Mouse (Mus musculus) ES-E14 (cell line): ENCODE measurements around the gene Fbln1. TPM values are rescaled to one million over a fixed set of nuclear protein-coding genes. Genes with fewer than 3 reads are reported as not detected.

Source experiments
- DNase-seq: peaks from one replicate; pipeline ENCODE4 v3.0.0-alpha.2; 2013; ENCODE audit warnings: low read depth, low spot score
- H3K27ac ChIP-seq: 2 replicates; pipeline ENCODE4 v1.5.1; 2012; ENCODE audit warnings: low read depth, mild to moderate bottlenecking, low read length, moderate library complexity, mixed read lengths; ENCODE audit not compliant: poor library complexity, insufficient read depth, severe bottlenecking
- H3K36me3 ChIP-seq: 2 replicates; pipeline ENCODE4 v1.6.1; 2012; ENCODE audit warnings: mild to moderate bottlenecking, low read length, moderate library complexity, mixed read lengths; ENCODE audit not compliant: control insufficient read depth, poor library complexity, insufficient read depth, severe bottlenecking
- H3K4me1 ChIP-seq, 2 experiments: fragments of 150-350 bp in 1 of 2; sonication (generic) in 1 of 2; 2 replicates each; pipeline ENCODE4 v1.6.1; 2012; ENCODE audit warnings: low read length in 2 of 2, mild to moderate bottlenecking in 1 of 2, mixed read lengths in 1 of 2; ENCODE audit not compliant: control insufficient read depth in 2 of 2, insufficient read depth in 2 of 2, poor library complexity in 1 of 2
- H3K4me3 ChIP-seq, 2 experiments: fragments of 150-350 bp in 1 of 2; sonication (generic) in 1 of 2; 2 replicates each; pipeline ENCODE4 v1.5.1; 2012; ENCODE audit warnings: low read length in 2 of 2, low read depth in 1 of 2, mild to moderate bottlenecking in 1 of 2, mixed read lengths in 1 of 2; ENCODE audit not compliant: insufficient read depth in 1 of 2, poor library complexity in 1 of 2, severe bottlenecking in 1 of 2
- H3K9ac ChIP-seq: 2 replicates; pipeline ENCODE4 v1.6.1; 2012; ENCODE audit warnings: low read depth, mild to moderate bottlenecking, low read length, mixed read lengths; ENCODE audit not compliant: poor library complexity, insufficient read depth, severe bottlenecking
- H3K9me3 ChIP-seq: fragments of 150-350 bp; sonication (generic); 2 replicates; pipeline ENCODE4 v1.6.1; 2012; ENCODE audit warnings: low read depth, mild to moderate bottlenecking, low read length; ENCODE audit not compliant: control insufficient read depth, insufficient read depth
- CHD2 ChIP-seq: IDR thresholded peaks from 2 replicates; pipeline ENCODE4 v1.6.1; 2014; ENCODE audit warnings: mild to moderate bottlenecking, low read depth, low read length, inconsistent platforms
- HCFC1 ChIP-seq: IDR thresholded peaks from 2 replicates; pipeline ENCODE4 v1.6.1; 2012; ENCODE audit warnings: low read length, inconsistent platforms, borderline replicate concordance; ENCODE audit not compliant: insufficient read depth
- MAFK ChIP-seq: IDR thresholded peaks from 2 replicates; pipeline ENCODE4 v1.6.1; 2014; ENCODE audit warnings: mild to moderate bottlenecking, low read depth, low read length, inconsistent platforms; ENCODE audit not compliant: insufficient read depth
- ZC3H11A ChIP-seq: IDR thresholded peaks from 2 replicates; pipeline ENCODE4 v1.6.1; 2012; ENCODE audit warnings: low read depth, mild to moderate bottlenecking, inconsistent platforms, low read length, borderline replicate concordance
- ZNF384 ChIP-seq: IDR thresholded peaks from 2 replicates; pipeline ENCODE4 v1.6.1; 2012; ENCODE audit warnings: low read depth, low read length, inconsistent platforms
- in situ Hi-C, 2 experiments: fragments of 600-800 bp; cut with MboI; formaldehyde crosslinking; loops; one replicate each; pipeline ENCODE4 v1.15.1; 2025; ENCODE audit warnings: low sequenced_read_pairs in 2 of 2, inconsistent platforms in 1 of 2; ENCODE audit not compliant: unreplicated experiment in 2 of 2
- total RNA-seq: library from RNA; depleted of rRNA; stranded (reverse); fragments of 300-350 nt; gene quantifications from 2 replicates; pipeline ENCODE4 v1.2.3, GENCODE M21; 2012

The Fbln1 gene
- total RNA-seq, 1 experiment: 99.6 TPM

DNA sequence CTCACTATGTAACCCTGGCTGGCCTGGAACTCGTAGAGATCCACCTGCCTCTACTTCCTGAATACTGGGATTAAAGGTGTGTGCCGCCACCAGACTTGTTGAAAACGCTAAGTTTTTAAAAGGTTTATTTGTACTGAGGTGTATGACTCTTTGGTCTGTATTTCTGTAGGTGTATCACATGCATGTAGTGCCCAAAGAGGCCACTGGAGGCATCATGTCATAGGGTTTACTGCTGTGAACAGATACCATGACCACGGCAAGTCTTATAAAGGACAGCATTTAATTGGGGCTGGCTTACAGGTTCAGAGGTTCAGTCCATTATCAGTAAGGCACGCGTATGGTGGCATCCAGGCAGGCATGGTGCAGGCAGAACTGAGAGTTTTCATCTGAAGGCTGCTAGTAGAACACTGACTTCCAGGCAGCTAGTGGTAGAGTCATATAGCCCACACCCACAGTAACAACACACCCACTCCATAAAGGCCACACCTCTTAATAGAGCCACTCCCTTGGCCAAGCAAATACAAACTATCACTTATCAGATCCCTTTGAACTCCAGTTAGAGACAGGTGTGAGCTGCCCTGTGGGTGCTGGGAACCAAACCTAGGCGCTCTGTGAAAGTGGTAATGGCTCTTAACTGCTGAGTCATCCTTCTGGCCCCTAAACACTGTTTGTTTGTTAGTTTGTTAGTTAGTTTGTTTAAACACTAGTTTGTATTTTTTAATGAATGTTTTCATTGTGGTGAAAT, 10.5 kb downstream of the Fbln1 start:
- DNase-seq: no peak
- Histone ChIP-seq H3K4me1 (peaks cover 4 to 17% of the 10 kb centered on the region in 2 experiments; a peak in 3 of 4 replicates), H3K9me3 (no peaks in the 10 kb centered on the region), H3K4me3 (no peak overlapping the region), H3K27ac (no peak overlapping the region), H3K9ac (no peak overlapping the region), H3K36me3 (peaks cover 3% of the 10 kb centered on the region; the same call in 1 of the 2 replicates)
- in situ Hi-C loops: no loop called here
- no peak for TF ChIP-seq ZNF384
- 0 out of 2 replicates have a peak, but pooled peaks have one; percentile 51 for TF ChIP-seq MAFK

GRCm38 (mm10) chr15:85218617-85219265, 13.0 kb downstream of the Fbln1 start:
- H3K4me1 ChIP-seq: peaks cover 0 to 15% of the 10 kb centered on the region in 2 experiments; a peak in 2 of 4 replicates
- no peak for TF ChIP-seq CHD2
- no peak overlapping the region for H3K9ac ChIP-seq
- in situ Hi-C loops: no loop called here
- no peak overlapping the region for H3K27ac ChIP-seq
- H3K36me3 ChIP-seq: peaks cover 11% of the 10 kb centered on the region; the same call in 1 of the 2 replicates
- DNase-seq: no peak
- no peaks in the 10 kb centered on the region for H3K9me3 ChIP-seq
- no peak overlapping the region for H3K4me3 ChIP-seq

- Histone ChIP-seq H3K4me3 (no peak overlapping the region), H3K4me1 (peaks cover 0 to 15% of the 10 kb centered on the region in 2 experiments; a peak in 2 of 4 replicates), H3K9ac (no peak overlapping the region), H3K9me3 (no peaks in the 10 kb centered on the region), H3K36me3 (peaks cover 22% of the 10 kb centered on the region), H3K27ac (no peak overlapping the region)
- no peak for TF ChIP-seq HCFC1
- TF ChIP-seq ZNF384: no peak
- no peak for TF ChIP-seq CHD2
- TF ChIP-seq MAFK: no peak
- no peak for TF ChIP-seq ZC3H11A
- in situ Hi-C loops: no loop called here
- DNase-seq: no peak
These were observed 14.6 kb downstream of the Fbln1 start for GRCm38 (mm10) chr15:85220371-85220770.

- Histone ChIP-seq H3K36me3 (peaks cover 22% of the 10 kb centered on the region), H3K9me3 (no peaks in the 10 kb centered on the region), H3K4me3 (no peak overlapping the region), H3K9ac (no peak overlapping the region), H3K4me1 (peaks cover 0 to 14% of the 10 kb centered on the region in 2 experiments; a peak in 2 of 4 replicates), H3K27ac (no peak overlapping the region)
- TF ChIP-seq HCFC1: no peak
- TF ChIP-seq MAFK: no peak
- no peak for TF ChIP-seq CHD2
- TF ChIP-seq ZNF384: no peak
- TF ChIP-seq ZC3H11A: no peak
- DNase-seq: no peak
- in situ Hi-C loops: no loop called here
These were observed 15.5 kb downstream of the Fbln1 start for GRCm38 (mm10) chr15:85221115-85221854.
